Mouse (Mus musculus) frontal cortex, adult (tissue): ENCODE data around the gene Lbx2.

Experiments
- ATAC-seq: cut with Nextera tagmentation; 2 replicates; pipeline ENCODE4 v1.9.2; 2017; ENCODE audit warnings: mild to moderate bottlenecking, moderate library complexity, mixed read lengths; ENCODE audit not compliant: low TSS enrichment

Gene Lbx2

GRCm38 (mm10) chr6:83086121-83087035, at the start of gene Lbx2:
Gene Lbx2, plus strand, starts transcription at chr6:83086367.
- ATAC-seq, result no peak

- no peak for ATAC-seq
Observed at GRCm38 (mm10) chr6:83037188-83037587, 49.0 kb upstream of the Lbx2 start.

GRCm38 (mm10) chr6:83038496-83039012, 47.6 kb upstream of the Lbx2 start:
- peak; percentile 87 for ATAC-seq

GRCm38 (mm10) chr6:83040601-83041000, 45.6 kb upstream of the Lbx2 start:
- ATAC-seq, result no peak

- ATAC-seq, result no peak
Observed at GRCm38 (mm10) chr6:83043561-83043960, 42.6 kb upstream of the Lbx2 start.

- no peak for ATAC-seq
Observed at GRCm38 (mm10) chr6:83043993-83044392, 42.2 kb upstream of the Lbx2 start.

- ATAC-seq, result no peak; the same call in 1 of the 2 replicates
Observed at GRCm38 (mm10) chr6:83044742-83045141, 41.4 kb upstream of the Lbx2 start.

GRCm38 (mm10) chr6:83049367-83049766, 36.8 kb upstream of the Lbx2 start:
- no peak for ATAC-seq

GRCm38 (mm10) chr6:83053136-83053960, 32.8 kb upstream of the Lbx2 start:
- peak; percentile 9; the same call in 1 of the 2 replicates for ATAC-seq

GRCm38 (mm10) chr6:83054074-83054851, 31.9 kb upstream of the Lbx2 start, which contains the start of gene Aup1:
Gene Aup1, plus strand, starts transcription at chr6:83054521.
- ATAC-seq, result peak; percentile 89

GRCm38 (mm10) chr6:83054871-83055431, 31.2 kb upstream of the Lbx2 start, which contains the start of gene Htra2:
Gene Htra2, minus strand, starts transcription at chr6:83055273.
- ATAC-seq, result peak; percentile 24

- ATAC-seq, result peak; percentile 26
Observed at GRCm38 (mm10) chr6:83057790-83058189, 28.4 kb upstream of the Lbx2 start, which contains the start of gene Dqx1. Gene Dqx1, plus strand, starts transcription at chr6:83057844.

- ATAC-seq, result no peak
Observed at GRCm38 (mm10) chr6:83058725-83059124, 27.4 kb upstream of the Lbx2 start.

- ATAC-seq, result no peak
Observed at GRCm38 (mm10) chr6:83065995-83066394, 20.2 kb upstream of the Lbx2 start.

- no peak for ATAC-seq
Observed at GRCm38 (mm10) chr6:83066441-83066840, 19.7 kb upstream of the Lbx2 start.

GRCm38 (mm10) chr6:83068221-83068620, 17.9 kb upstream of the Lbx2 start:
- ATAC-seq, result no peak

- ATAC-seq, result no peak
Observed at GRCm38 (mm10) chr6:83068706-83069487, 17.3 kb upstream of the Lbx2 start.

- ATAC-seq, result no peak
Observed at GRCm38 (mm10) chr6:83069488-83070246, 16.5 kb upstream of the Lbx2 start.

- ATAC-seq, result no peak
Observed at GRCm38 (mm10) chr6:83070247-83070310, 16.1 kb upstream of the Lbx2 start, which contains the start of gene Tlx2. Gene Tlx2, minus strand, starts transcription at chr6:83070293.
